Mouse (Mus musculus) bone marrow macrophage, adult 2 months (primary cell): ENCODE results near the gene Chmp6.

ENCODE experiments used
- CTCF ChIP-seq: IDR thresholded peaks from 2 replicates; pipeline ENCODE4 v1.5.1; 2012; ENCODE audit warnings: low read depth, mild to moderate bottlenecking, low read length, moderate library complexity
- POLR2A ChIP-seq: IDR thresholded peaks from 2 replicates; pipeline ENCODE4 v1.6.1; 2012; ENCODE audit warnings: mild to moderate bottlenecking, low read depth, low read length, borderline replicate concordance

- TF ChIP-seq CTCF (no peak), POLR2A (no peak)
Observed at GRCm38 (mm10) chr11:119941794-119942193, 28.6 kb downstream of the Chmp6 start.
